Mouse (Mus musculus) CH12.LX (cell line): ENCODE data around the gene C8b.

Experiments used
- BHLHE40 ChIP-seq: IDR thresholded peaks from 2 replicates; pipeline ENCODE4 v1.6.1; 2011; ENCODE audit warnings: mild to moderate bottlenecking, low read depth, low read length, improper control_type of control experiment
- CHD2 ChIP-seq: IDR thresholded peaks from 2 replicates; pipeline ENCODE4 v1.6.1; 2011; ENCODE audit warnings: low read length, improper control_type of control experiment
- MAX ChIP-seq: IDR thresholded peaks from 2 replicates; pipeline ENCODE4 v1.6.1; 2011; ENCODE audit warnings: low read length, improper control_type of control experiment

- TF ChIP-seq CHD2, result no peak
- no peak for TF ChIP-seq BHLHE40
- TF ChIP-seq MAX, result no peak
Measured at GRCm38 (mm10) chr4:104725673-104726072, 40.4 kb upstream of the C8b start.
